Mouse (Mus musculus): ENCODE measurements around the gene Upk3bl.

The Upk3bl gene

GRCm38 (mm10) chr5:136054301-136055077 is at the start of gene Upk3bl:
Upk3bl (plus strand) TSS chr5:136054492.
- DNase-seq (ENCODE audit: extremely low read depth, insufficient read length, low spot score), result no peak

GRCm38 (mm10) chr5:136004537-136004936 is 49.8 kb upstream of the Upk3bl start:
- DNase-seq (ENCODE audit: extremely low read depth, insufficient read length, low spot score), result no peak

GRCm38 (mm10) chr5:136007745-136008144 is 46.5 kb upstream of the Upk3bl start:
- peak; percentile 65 for DNase-seq (ENCODE audit: extremely low read depth, insufficient read length, low spot score)

GRCm38 (mm10) chr5:136014877-136015276 is 39.4 kb upstream of the Upk3bl start:
- peak; percentile 81 for DNase-seq (ENCODE audit: extremely low read depth, insufficient read length, low spot score)

- DNase-seq (ENCODE audit: extremely low read depth, insufficient read length, low spot score), result peak; percentile 49
These were observed 38.7 kb upstream of the Upk3bl start for GRCm38 (mm10) chr5:136015586-136015985.

- DNase-seq (ENCODE audit: extremely low read depth, insufficient read length, low spot score), result peak; percentile 31
These were observed 38.0 kb upstream of the Upk3bl start for GRCm38 (mm10) chr5:136016014-136016876.

- DNase-seq (ENCODE audit: extremely low read depth, insufficient read length, low spot score), result no peak
These were observed 37.0 kb upstream of the Upk3bl start for GRCm38 (mm10) chr5:136017262-136017661.

- DNase-seq (ENCODE audit: extremely low read depth, insufficient read length, low spot score), result no peak
These were observed 35.6 kb upstream of the Upk3bl start for GRCm38 (mm10) chr5:136018726-136019125.

- peak; percentile 20 for DNase-seq (ENCODE audit: extremely low read depth, insufficient read length, low spot score)
These were observed 34.4 kb upstream of the Upk3bl start for GRCm38 (mm10) chr5:136019907-136020306.

- DNase-seq (ENCODE audit: extremely low read depth, insufficient read length, low spot score), result no peak
These were observed 28.6 kb upstream of the Upk3bl start for GRCm38 (mm10) chr5:136025712-136026111.

GRCm38 (mm10) chr5:136026859-136027258 is 27.4 kb upstream of the Upk3bl start:
- DNase-seq (ENCODE audit: extremely low read depth, insufficient read length, low spot score), result no peak

GRCm38 (mm10) chr5:136027612-136028311 is 26.5 kb upstream of the Upk3bl start:
- no peak for DNase-seq (ENCODE audit: extremely low read depth, insufficient read length, low spot score)

- no peak for DNase-seq (ENCODE audit: extremely low read depth, insufficient read length, low spot score)
These were observed 19.4 kb upstream of the Upk3bl start for GRCm38 (mm10) chr5:136034868-136035267.

- no peak for DNase-seq (ENCODE audit: extremely low read depth, insufficient read length, low spot score)
These were observed 19.0 kb upstream of the Upk3bl start for GRCm38 (mm10) chr5:136035285-136035684.

- DNase-seq (ENCODE audit: extremely low read depth, insufficient read length, low spot score), result no peak
These were observed 17.6 kb upstream of the Upk3bl start for GRCm38 (mm10) chr5:136036667-136037066.

- DNase-seq (ENCODE audit: extremely low read depth, insufficient read length, low spot score), result no peak
These were observed 15.8 kb upstream of the Upk3bl start, which contains the start of gene Upk3b for GRCm38 (mm10) chr5:136038258-136039214. Upk3b (plus strand) TSS chr5:136038496.

GRCm38 (mm10) chr5:136040210-136040609 is 14.1 kb upstream of the Upk3bl start:
- DNase-seq (ENCODE audit: extremely low read depth, insufficient read length, low spot score), result no peak

- DNase-seq (ENCODE audit: extremely low read depth, insufficient read length, low spot score), result no peak
These were observed 13.0 kb upstream of the Upk3bl start for GRCm38 (mm10) chr5:136041260-136041659.

GRCm38 (mm10) chr5:136041666-136042065 is 12.6 kb upstream of the Upk3bl start:
- no peak for DNase-seq (ENCODE audit: extremely low read depth, insufficient read length, low spot score)

- peak; percentile 60 for DNase-seq (ENCODE audit: extremely low read depth, insufficient read length, low spot score)
These were observed 9.4 kb upstream of the Upk3bl start for GRCm38 (mm10) chr5:136044865-136045264.

All from 3134 (cell line).